Comparison of ENCODE assay signal across 15 mouse cellular contexts in the genomic region with DNA sequence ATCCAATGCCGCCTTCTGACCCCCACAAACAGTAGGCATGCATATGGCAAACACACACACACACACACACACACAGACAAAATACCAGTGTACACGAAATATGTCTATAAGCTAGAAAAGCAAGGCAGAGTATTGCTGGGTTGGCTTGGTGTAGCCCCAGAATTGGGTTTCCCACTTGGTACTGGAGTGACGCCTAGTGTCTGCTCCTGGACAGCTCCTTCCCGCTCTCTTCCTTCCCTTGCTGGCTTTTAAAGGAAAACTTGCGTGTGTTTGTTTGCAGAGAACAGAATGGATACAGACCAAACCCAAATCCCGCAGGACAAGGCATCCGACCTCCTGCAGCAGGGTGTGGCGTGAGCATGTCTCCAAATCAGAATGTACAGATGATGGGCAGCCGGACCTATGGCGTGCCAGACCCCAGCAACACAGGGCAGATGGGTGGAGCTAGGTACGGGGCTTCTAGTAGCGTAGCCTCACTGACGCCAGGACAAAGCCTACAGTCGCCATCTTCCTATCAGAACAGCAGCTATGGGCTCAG.
"Had no signal": no experiment of that assay in that cellular context is flagged by ENCODE, and none has a peak within 500 bp of the region (broad histone marks: within the 10 kb centered on the region; RNA-seq: fewer than 3 reads in every experiment).

No protein-coding gene starts in this region.

- H3K4me1 ChIP-seq: lung, embryonic 15.5 days; midbrain, embryonic 13.5 days; midbrain, embryonic 15.5 days; neural tube, embryonic 12.5 days; stomach, embryonic 15.5 days had no signal

- H3K27me3 ChIP-seq: lung, embryonic 15.5 days; megakaryocyte, embryonic 14.5 days; midbrain, embryonic 13.5 days; midbrain, embryonic 15.5 days; neural tube, embryonic 12.5 days; stomach, embryonic 15.5 days had no signal

- H3K27ac ChIP-seq: lung, embryonic 15.5 days; macrophage; midbrain, embryonic 13.5 days; midbrain, embryonic 15.5 days; neural tube, embryonic 12.5 days; stomach, embryonic 15.5 days; stomach, postnatal 0 days had no signal

- DNase-seq: lung, adult 2 months; lung, postnatal 14 days; lung, postnatal 36 days; right cerebral cortex, postnatal 14 days; thymus, adult 18-20 months; thymus, postnatal 14 days; thymus, postnatal 36 days had no signal

- H3K9ac ChIP-seq: lung, embryonic 15.5 days; midbrain, embryonic 13.5 days; midbrain, embryonic 15.5 days; neural tube, embryonic 12.5 days; stomach, embryonic 15.5 days had no signal

- H3K4me3 ChIP-seq: lung, embryonic 15.5 days; megakaryocyte, embryonic 14.5 days; midbrain, embryonic 13.5 days; midbrain, embryonic 15.5 days; neural tube, embryonic 12.5 days; stomach, embryonic 15.5 days had no signal
